Mouse (Mus musculus) CH12.LX (cell line): ENCODE results near the gene Tpst2. TPM values are rescaled to one million over a fixed set of nuclear protein-coding genes. Genes with fewer than 3 reads are reported as not detected.

ENCODE experiments used
- DNase-seq: peaks from one replicate; pipeline ENCODE4 v3.0.0-alpha.2; 2013; ENCODE audit errors: extremely low read depth
- H3K27ac ChIP-seq: 2 replicates; pipeline ENCODE4 v1.5.1; 2012; ENCODE audit warnings: low read depth, mild to moderate bottlenecking, control low read depth, moderate library complexity; ENCODE audit not compliant: insufficient read depth
- H3K27me3 ChIP-seq: replicated peaks from 2 replicates; pipeline ENCODE3; 2012; ENCODE audit warnings: inconsistent platforms
- H3K36me3 ChIP-seq, 2 experiments: replicated peaks in 1 of 2; 2 replicates each; pipeline versions ENCODE3 to v1.6.1; 2012; ENCODE audit warnings: inconsistent platforms in 1 of 2, low read length in 1 of 2, mild to moderate bottlenecking in 1 of 2, mixed read lengths in 1 of 2, moderate library complexity in 1 of 2; ENCODE audit not compliant: control insufficient read depth in 1 of 2, insufficient read depth in 1 of 2
- H3K4me1 ChIP-seq, 2 experiments: 2 replicates each; pipeline ENCODE4 v1.6.1; 2012; ENCODE audit warnings: inconsistent platforms in 1 of 2, moderate library complexity in 1 of 2; ENCODE audit not compliant: insufficient read depth in 2 of 2, control insufficient read depth in 1 of 2
- H3K4me2 ChIP-seq: 2 replicates; pipeline ENCODE4 v1.6.1; 2012; ENCODE audit warnings: low read depth, mild to moderate bottlenecking, control low read depth; ENCODE audit not compliant: poor library complexity, insufficient read depth, severe bottlenecking
- H3K4me3 ChIP-seq, 3 experiments: fragments of 150-350 bp in 1 of 3; sonication (generic) in 1 of 3; replicated peaks in 1 of 3; 2 replicates each; pipeline versions ENCODE3 to v1.5.1; 2011 to 2012; ENCODE audit warnings: low read depth in 2 of 3, low read length in 2 of 3, mild to moderate bottlenecking in 2 of 3, moderate library complexity in 2 of 3, control low read depth in 1 of 3, improper control_type of control experiment in 1 of 3, inconsistent platforms in 1 of 3, mixed read lengths in 1 of 3; ENCODE audit not compliant: poor library complexity in 1 of 3
- H3K79me2 ChIP-seq: replicated peaks from 2 replicates; pipeline ENCODE4 v1.6.1; 2012; ENCODE audit warnings: mild to moderate bottlenecking, moderate library complexity; ENCODE audit not compliant: control insufficient read depth, poor library complexity, insufficient read depth, severe bottlenecking; ENCODE audit errors: extremely low read depth
- H3K9ac ChIP-seq: 2 replicates; pipeline ENCODE4 v1.6.1; 2012; ENCODE audit warnings: low read depth, mild to moderate bottlenecking, control low read depth, moderate library complexity; ENCODE audit not compliant: insufficient read depth
- H3K9me3 ChIP-seq: replicated peaks from 2 replicates; pipeline ENCODE3; 2012; ENCODE audit warnings: low read length, inconsistent platforms, mixed read lengths
- BHLHE40 ChIP-seq: IDR thresholded peaks from 2 replicates; pipeline ENCODE4 v1.6.1; 2011; ENCODE audit warnings: mild to moderate bottlenecking, low read depth, low read length, improper control_type of control experiment
- CHD1 ChIP-seq: IDR thresholded peaks from 2 replicates; pipeline ENCODE4 v1.6.1; 2012; ENCODE audit warnings: low read depth, low read length, improper control_type of control experiment, inconsistent platforms
- CTCF ChIP-seq, 2 experiments: IDR thresholded peaks in 1 of 2; conservative IDR thresholded peaks in 1 of 2; 2 replicates each; pipeline ENCODE4 v1.5.1; 2011 to 2012; ENCODE audit warnings: low read depth in 2 of 2, low read length in 2 of 2, improper control_type of control experiment in 1 of 2, inconsistent platforms in 1 of 2, mild to moderate bottlenecking in 1 of 2, moderate library complexity in 1 of 2
- ELF1 ChIP-seq: IDR thresholded peaks from 2 replicates; pipeline ENCODE4 v1.6.1; 2014; ENCODE audit warnings: low read depth, mild to moderate bottlenecking, inconsistent platforms, low read length, improper control_type of control experiment
- GABPA ChIP-seq: IDR thresholded peaks from 2 replicates; pipeline ENCODE4 v1.6.1; 2012; ENCODE audit warnings: low read depth, low read length, improper control_type of control experiment, inconsistent platforms; ENCODE audit not compliant: insufficient replicate concordance
- HCFC1 ChIP-seq: IDR thresholded peaks from 2 replicates; pipeline ENCODE4 v1.6.1; 2012; ENCODE audit warnings: low read depth, mild to moderate bottlenecking, inconsistent platforms, low read length, improper control_type of control experiment
- IRF4 ChIP-seq: IDR thresholded peaks from 2 replicates; pipeline ENCODE4 v1.6.1; 2014; ENCODE audit warnings: low read depth, mild to moderate bottlenecking, inconsistent platforms, low read length, improper control_type of control experiment
- JUN ChIP-seq: IDR thresholded peaks from 2 replicates; pipeline ENCODE4 v1.6.1; 2011; ENCODE audit warnings: low read depth, mild to moderate bottlenecking, low read length, improper control_type of control experiment, moderate library complexity; ENCODE audit not compliant: insufficient read depth
- MAX ChIP-seq: IDR thresholded peaks from 2 replicates; pipeline ENCODE4 v1.6.1; 2011; ENCODE audit warnings: low read length, improper control_type of control experiment
- MAZ ChIP-seq: IDR thresholded peaks from 2 replicates; pipeline ENCODE4 v1.6.1; 2012; ENCODE audit warnings: low read depth, mild to moderate bottlenecking, inconsistent platforms, low read length, improper control_type of control experiment, moderate library complexity
- MEF2A ChIP-seq: IDR thresholded peaks from 2 replicates; pipeline ENCODE4 v1.6.1; 2014; ENCODE audit warnings: low read depth, mild to moderate bottlenecking, inconsistent platforms, low read length, improper control_type of control experiment, borderline replicate concordance
- MYC ChIP-seq: IDR thresholded peaks from 2 replicates; pipeline ENCODE4 v1.6.1; 2011; ENCODE audit warnings: low read depth, mild to moderate bottlenecking, improper control_type of control experiment, low read length
- POLR2A ChIP-seq: IDR thresholded peaks from 2 replicates; pipeline ENCODE4 v1.6.1; 2011; ENCODE audit warnings: low read depth, mild to moderate bottlenecking, improper control_type of control experiment, low read length
- POLR2AphosphoS2 ChIP-seq: IDR thresholded peaks from 2 replicates; pipeline ENCODE4 v1.6.1; 2011; ENCODE audit warnings: low read depth, low read length, improper control_type of control experiment
- RAD21 ChIP-seq: IDR thresholded peaks from 2 replicates; pipeline ENCODE4 v1.6.1; 2011; ENCODE audit warnings: low read depth, mild to moderate bottlenecking, low read length, improper control_type of control experiment, moderate library complexity
- SIN3A ChIP-seq: IDR thresholded peaks from 2 replicates; pipeline ENCODE4 v1.6.1; 2012; ENCODE audit warnings: low read length, improper control_type of control experiment, inconsistent platforms
- SMC3 ChIP-seq: IDR thresholded peaks from 2 replicates; pipeline ENCODE4 v1.6.1; 2011; ENCODE audit warnings: low read depth, low read length, improper control_type of control experiment
- TBP ChIP-seq: conservative IDR thresholded peaks from 2 replicates; pipeline ENCODE4 v1.6.1; 2011; ENCODE audit warnings: low read depth, low read length, improper control_type of control experiment
- ZKSCAN1 ChIP-seq: IDR thresholded peaks from 2 replicates; pipeline ENCODE4 v1.6.1; 2012; ENCODE audit warnings: low read depth, inconsistent platforms, low read length, improper control_type of control experiment, borderline replicate concordance
- ZMIZ1 ChIP-seq: IDR thresholded peaks from 2 replicates; pipeline ENCODE4 v1.6.1; 2012; ENCODE audit warnings: low read depth, mild to moderate bottlenecking, inconsistent platforms, low read length, improper control_type of control experiment
- ZNF384 ChIP-seq: IDR thresholded peaks from 2 replicates; pipeline ENCODE4 v1.6.1; 2012; ENCODE audit warnings: low read depth, low read length, improper control_type of control experiment, inconsistent platforms
- dilution Hi-C: fragments of 300-500 bp; cut with MboI; formaldehyde crosslinking; loops from 2 replicates; pipeline ENCODE4 v1.14.3; 2020; ENCODE audit warnings: low sequenced_read_pairs; ENCODE audit not compliant: extremely low pct_unique_long_range_greater_than_20kb, extremely low pct_ligation_motif_present
- in situ Hi-C: fragments of 300-500 bp; cut with MboI; formaldehyde crosslinking; loops from 3 replicates; pipeline ENCODE4 v1.14.3; 2019; ENCODE audit warnings: low sequenced_read_pairs, low pct_ligation_motif_present, low pct_unique_long_range_greater_than_20kb, mixed read lengths
- polyA plus RNA-seq: library from polyadenylated mRNA; unstranded; fragments of >175 nt; gene quantifications from 2 replicates; pipeline ENCODE4 v1.2.1, GENCODE M21; 2012; ENCODE audit warnings: low read depth; ENCODE audit not compliant: insufficient read length
- total RNA-seq, 2 experiments: library from RNA; depleted of rRNA; stranded (reverse); fragments of 300-350 nt in 1 of 2; fragments of >200 nt in 1 of 2; gene quantifications; 2 replicates each; pipeline ENCODE4 v1.2.3; 2012 to 2014

Tpst2 gene
- total and polyA plus RNA-seq, 3 experiments: 12.6 to 20.7 (median 15.6) TPM

- peaks cover 41 to 90% of the 10 kb centered on the region in 2 experiments for H3K36me3 ChIP-seq
- in situ Hi-C loops: no loop called here
- no peak overlapping the region for H3K4me3 ChIP-seq
- no peaks in the 10 kb centered on the region for H3K4me1 ChIP-seq
- H3K4me2 ChIP-seq: no peak overlapping the region
- H3K27me3 ChIP-seq: no peaks in the 10 kb centered on the region
- no peak for DNase-seq
- H3K79me2 ChIP-seq: no peaks in the 10 kb centered on the region
- TF ChIP-seq IRF4 (no peak), MEF2A (no peak), CTCF (conservative IDR thresholded peaks at IDR 0.05 in 1 of 2, IDR thresholded peaks at IDR 0.05 in 1 of 2; ENCODE audit: low read depth in 2 of 2, low read length in 2 of 2) (no peak), SIN3A (no peak), BHLHE40 (no peak), ZKSCAN1 (no peak), POLR2AphosphoS2 (no peak), ZNF384 (no peak), TBP (no peak), MYC (no peak), ZMIZ1 (no peak), GABPA (no peak), HCFC1 (no peak), SMC3 (no peak), MAZ (no peak), RAD21 (no peak), POLR2A (no peak), ELF1 (no peak), MAX (no peak)
- no peak overlapping the region for H3K9ac ChIP-seq
- H3K27ac ChIP-seq: no peak overlapping the region
- H3K9me3 ChIP-seq: no peaks in the 10 kb centered on the region
- dilution Hi-C loops: no loop called here
Observed at GRCm38 (mm10) chr5:112355493-112355892, 79.0 kb downstream of the Tpst2 start.

GRCm38 (mm10) chr5:112355910-112356309 is 79.4 kb downstream of the Tpst2 start, which contains the start of gene Gm6583:
Gm6583 (minus strand) TSS chr5:112356033.
- Histone ChIP-seq H3K27me3 (no peaks in the 10 kb centered on the region), H3K4me1 (no peaks in the 10 kb centered on the region), H3K9me3 (no peaks in the 10 kb centered on the region), H3K4me3 (no peak within 1 kb of the TSS), H3K27ac (no peak within 1 kb of the TSS), H3K9ac (no peak within 1 kb of the TSS), H3K36me3 (peaks cover 37 to 86% of the 10 kb centered on the region in 2 experiments), H3K4me2 (no peak within 1 kb of the TSS), H3K79me2 (no peaks in the 10 kb centered on the region)
- TF ChIP-seq JUN (no peak), CHD1 (no peak), SMC3 (no peak)
- DNase-seq: no peak
- in situ Hi-C loops: no loop called here
- dilution Hi-C loops: no loop called here
